Comparison of ENCODE assay signal across 8 mouse cellular contexts in genomic region chr7:30649591-30650540, GRCm38 (mm10). TPM values are rescaled to one million over a fixed set of nuclear protein-coding genes. Genes with fewer than 3 reads are reported as not detected.
DNase-seq lines count a peak whose midpoint lies in the region; ATAC-seq and TF ChIP-seq lines count a peak whose summit lies in the region.

TSS of gene Rbm42 (minus strand) at chr7:30650317.

- intact Hi-C loops in heart, adult 2 months (cut with DNase I), result loop anchor here (2.0 to 5.0 kb wide), 4 partner anchors 15 to 77 kb away; partner anchors contain the start of genes Cox6b1, Haus5, Kmt2b and Tmem147

- H3K27ac ChIP-seq in embryonic facial prominence, embryonic 14.5 days (replicated peaks; ENCODE audit: low read depth, low read length), result peak within 1 kb of the TSS; percentile 63; the same call in 1 of the 2 replicates
- peak within 1 kb of the TSS; percentile 85 for H3K27ac ChIP-seq in heart, adult 2 months
- 0 out of 2 replicates have a peak within 1 kb of the TSS, but pooled peaks have one; percentile 29 for H3K27ac ChIP-seq in limb, embryonic 13.5 days
- peak within 1 kb of the TSS; percentile 83 for H3K27ac ChIP-seq in midbrain, embryonic 16.5 days (ENCODE audit: low read length)

- no peak for TF ChIP-seq CTCF in heart, adult 2 months (IDR thresholded peaks at IDR 0.05)

- no peaks in the 10 kb centered on the region for H3K27me3 ChIP-seq in embryonic facial prominence, embryonic 14.5 days (replicated peaks; ENCODE audit: control insufficient read depth, insufficient read depth, low read length)
- H3K27me3 ChIP-seq in heart, adult 2 months (ENCODE audit: control insufficient read depth, insufficient read depth, low read length), result no peaks in the 10 kb centered on the region
- H3K27me3 ChIP-seq in limb, embryonic 13.5 days, result no peaks in the 10 kb centered on the region
- no peaks in the 10 kb centered on the region for H3K27me3 ChIP-seq in midbrain, embryonic 16.5 days (ENCODE audit: control insufficient read depth, insufficient read depth, low read depth, low read length)

- H3K9ac ChIP-seq in embryonic facial prominence, embryonic 14.5 days (ENCODE audit: low read depth, low read length), result peak within 1 kb of the TSS; percentile 95
- peak within 1 kb of the TSS; percentile 86 for H3K9ac ChIP-seq in heart, adult 2 months (ENCODE audit: low read depth, low read length)
- peak within 1 kb of the TSS; percentile 97 for H3K9ac ChIP-seq in limb, embryonic 13.5 days
- H3K9ac ChIP-seq in midbrain, embryonic 16.5 days (ENCODE audit: low read depth, low read length), result peak within 1 kb of the TSS; percentile 97

- peaks cover 3% of the 10 kb centered on the region; the same call in 1 of the 2 replicates for H3K4me1 ChIP-seq in embryonic facial prominence, embryonic 14.5 days (ENCODE audit: control insufficient read depth, insufficient read depth, low read length)
- H3K4me1 ChIP-seq in heart, adult 2 months (ENCODE audit: control insufficient read depth, insufficient read depth, low read length), result peaks cover 2% of the 10 kb centered on the region; the same call in 1 of the 2 replicates
- H3K4me1 ChIP-seq in limb, embryonic 13.5 days, result peaks cover 11% of the 10 kb centered on the region
- peaks cover 12% of the 10 kb centered on the region for H3K4me1 ChIP-seq in midbrain, embryonic 16.5 days (ENCODE audit: control insufficient read depth, insufficient read depth, low read length)

- no peak for TF ChIP-seq EP300 in heart, adult 2 months (IDR thresholded peaks at IDR 0.05; ENCODE audit: insufficient read depth, low read depth, low read length)

- H3K4me2 ChIP-seq in embryonic facial prominence, embryonic 14.5 days (ENCODE audit: low read depth, low read length), result peak within 1 kb of the TSS; percentile 84
- H3K4me2 ChIP-seq in limb, embryonic 13.5 days (replicated peaks), result peak within 1 kb of the TSS; percentile 87
- peak within 1 kb of the TSS; percentile 97 for H3K4me2 ChIP-seq in midbrain, embryonic 16.5 days (ENCODE audit: low read length)

- H3K79me2 ChIP-seq in heart, adult 2 months (replicated peaks; ENCODE audit: control insufficient read depth, insufficient read depth, low read length), result 0 out of 2 replicates have a peak, but pooled peaks cover 2% of the 10 kb centered on the region

- 2% methylated on average over 58 of the region's 59 CpGs for WGBS in embryonic facial prominence, embryonic 14.5 days
- 1% methylated on average over 59 of the region's 59 CpGs for WGBS in heart, adult 2 months
- 1% methylated on average over 59 of the region's 59 CpGs for WGBS in limb, embryonic 13.5 days
- 1% methylated on average over 59 of the region's 59 CpGs for WGBS in midbrain, embryonic 16.5 days

- DNase-seq in 3T3-L1 (ENCODE audit: low read depth, low spot score), result peak; percentile 99
- peak; percentile 85 to 95 for DNase-seq in adrenal gland, postnatal 4 days (ENCODE audit: low spot score in 2 of 2)
- peak; percentile 100 for DNase-seq in embryonic facial prominence, embryonic 14.5 days (ENCODE audit: low spot score)
- peak; percentile 95 to 99 for DNase-seq in heart, adult 2 months
- DNase-seq in kidney, adult 8-10 months, result peak; percentile 99
- peak; percentile 95 to 99 for DNase-seq in spleen, postnatal 10 days (ENCODE audit: low spot score in 2 of 2)

- H3K9me3 ChIP-seq in embryonic facial prominence, embryonic 14.5 days (ENCODE audit: control insufficient read depth, low read length), result no peaks in the 10 kb centered on the region
- H3K9me3 ChIP-seq in limb, embryonic 13.5 days, result no peaks in the 10 kb centered on the region
- H3K9me3 ChIP-seq in midbrain, embryonic 16.5 days (replicated peaks; ENCODE audit: control insufficient read depth, low read length, poor library complexity, severe bottlenecking), result no peaks in the 10 kb centered on the region

- peak; percentile 99 for ATAC-seq in embryonic facial prominence, embryonic 14.5 days (ENCODE audit: low read depth)
- ATAC-seq in limb, embryonic 13.5 days (ENCODE audit: low FRiP score, low read depth), result peak; percentile 99
- ATAC-seq in midbrain, embryonic 16.5 days, result peak; percentile 99

- peaks cover 55% of the 10 kb centered on the region for H3K36me3 ChIP-seq in embryonic facial prominence, embryonic 14.5 days (ENCODE audit: control insufficient read depth, insufficient read depth, low read length)
- H3K36me3 ChIP-seq in heart, adult 2 months (ENCODE audit: control insufficient read depth, insufficient read depth, low read length), result peaks cover 2% of the 10 kb centered on the region; the same call in 1 of the 2 replicates
- H3K36me3 ChIP-seq in limb, embryonic 13.5 days, result peaks cover 67% of the 10 kb centered on the region
- H3K36me3 ChIP-seq in midbrain, embryonic 16.5 days (ENCODE audit: control insufficient read depth, insufficient read depth, low read length), result peaks cover 17% of the 10 kb centered on the region

- H3K4me3 ChIP-seq in embryonic facial prominence, embryonic 14.5 days (ENCODE audit: low read depth, low read length), result peak within 1 kb of the TSS; percentile 81
- H3K4me3 ChIP-seq in heart, adult 2 months, result peak within 1 kb of the TSS; percentile 97
- peak within 1 kb of the TSS; percentile 94 for H3K4me3 ChIP-seq in limb, embryonic 13.5 days
- H3K4me3 ChIP-seq in midbrain, embryonic 16.5 days (ENCODE audit: low read depth, low read length), result peak within 1 kb of the TSS; percentile 92

- peak; percentile 89 for TF ChIP-seq POLR2A in heart, adult 2 months (IDR thresholded peaks at IDR 0.05; ENCODE audit: insufficient read depth, low read depth, low read length)

RNA-seq across cellular contexts. Expression of gene Rbm42, which starts in this region (rescaled TPM):
- total RNA-seq in adrenal gland, postnatal 4 days (2021), result 10 to 100 TPM; 89.2 to 89.5 TPM
- 93.1 and 106 TPM in 2 replicates for polyA plus RNA-seq in embryonic facial prominence, embryonic 14.5 days (2014; fragmentation: Nextera tagmentation; extraction: Ambion mirVana)
- total RNA-seq in heart, adult 2 months (2021), result 10 to 100 TPM; 47.7 to 51.3 TPM
- polyA plus RNA-seq in heart, adult 2 months (2012; rRNA removed), result 25.8 and 29.1 TPM in 2 replicates
- 127 and 130 TPM in 2 replicates for polyA plus RNA-seq in limb, embryonic 13.5 days (2015; fragmentation: Nextera tagmentation; extraction: Ambion mirVana)
- 127 and 132 TPM in 2 replicates for polyA plus RNA-seq in midbrain, embryonic 16.5 days (2015; fragmentation: Nextera tagmentation; extraction: Ambion mirVana)

Comparison
In these comparisons a context has a peak if more than half of its experiments do, and no peak if none do; other contexts are left out.
1. Peak in every context shown above with its lines: DNase-seq, ATAC-seq, H3K4me3 ChIP-seq and H3K27ac ChIP-seq.
2. H3K27ac ChIP-seq: peak in every context shown above with its lines; median percentile 85 in heart, adult 2 months; 83 in midbrain, embryonic 16.5 days; 63 in embryonic facial prominence, embryonic 14.5 days; 29 in limb, embryonic 13.5 days.